Mouse (Mus musculus) erythroblast, embryonic 14.5 days (primary cell): ENCODE results near the gene Kpna1.

Experiments used
- GATA1 ChIP-seq: IDR thresholded peaks from 2 replicates; pipeline ENCODE4 v1.6.1; 2012; ENCODE audit warnings: low read length, inconsistent platforms, mixed read lengths
- TAL1 ChIP-seq: IDR thresholded peaks from 3 replicates; pipeline ENCODE4 v1.6.1; 2012; ENCODE audit warnings: low read length, inconsistent platforms, mixed read lengths

DNA sequence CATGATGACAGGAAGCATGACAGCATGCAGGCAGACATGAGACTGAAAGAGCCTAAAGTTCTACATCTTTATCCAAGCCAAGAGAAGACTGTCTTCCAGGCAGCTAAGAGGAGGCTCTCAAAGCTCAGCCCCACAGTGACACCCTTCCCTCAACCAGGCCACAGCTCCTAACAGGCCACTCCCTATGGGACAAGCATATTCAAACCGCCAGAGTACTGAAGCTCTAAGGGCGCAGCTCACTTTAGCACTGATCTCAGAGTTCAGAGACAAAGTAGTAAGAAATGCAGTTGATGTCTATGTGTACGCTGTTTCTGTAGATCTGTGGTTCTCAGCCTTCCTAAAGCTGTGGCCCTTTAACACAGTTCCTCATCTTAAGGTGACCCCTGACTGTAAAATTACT lies 27.3 kb upstream of the Kpna1 start:
- TF ChIP-seq TAL1 (no peak), GATA1 (no peak)
